Mouse (Mus musculus): ENCODE measurements around the gene Gng12. TPM values are rescaled to one million over a fixed set of nuclear protein-coding genes. Genes with fewer than 3 reads are reported as not detected.

Gng12 gene
- polyA plus RNA-seq, 1 experiment from 2014 or later: 109 TPM

DNA sequence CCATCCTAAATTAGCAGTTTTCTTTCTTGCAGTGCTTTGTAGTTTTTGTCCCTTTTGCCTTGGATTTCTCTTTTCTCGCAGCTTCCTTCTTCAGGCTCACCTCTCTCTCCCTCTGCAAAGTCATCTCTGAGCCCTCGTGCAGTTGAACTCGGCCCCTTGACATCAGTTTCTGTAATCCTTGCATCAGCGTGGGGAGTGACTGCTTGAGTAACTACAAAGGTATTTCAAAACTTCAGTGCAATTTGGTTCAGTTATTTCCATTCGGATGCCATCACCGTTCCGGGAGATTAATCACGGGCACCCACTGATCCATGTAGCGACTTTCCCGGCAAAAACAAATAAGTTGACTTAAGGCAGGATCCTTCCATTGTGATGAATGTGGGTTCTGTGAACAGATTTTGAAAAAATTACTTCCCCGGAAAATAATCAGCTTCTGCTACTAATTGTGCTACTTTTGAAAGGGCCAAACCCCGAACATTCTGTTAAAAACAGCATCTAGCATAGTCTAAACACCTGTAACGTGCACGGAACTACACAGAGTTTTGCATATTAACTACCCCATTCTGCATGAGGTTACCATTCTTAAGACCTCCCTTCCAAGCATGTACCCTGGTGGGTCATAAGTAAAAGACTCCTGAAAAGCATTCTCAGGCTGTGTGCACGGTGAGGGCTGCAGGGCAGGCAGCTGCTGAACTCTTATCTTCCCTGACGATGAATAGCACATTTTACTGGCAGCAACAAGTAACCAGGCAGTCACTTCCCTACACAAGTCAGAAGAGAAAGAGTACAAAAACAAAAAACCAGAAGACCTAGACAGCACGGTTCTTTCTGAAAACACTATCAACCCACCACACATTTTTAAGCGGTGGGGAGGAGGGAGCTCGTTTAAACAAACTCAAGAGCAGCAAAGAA is 139.4 kb downstream of the Gng12 start:
- H3K36me3 ChIP-seq: no peaks in the 10 kb centered on the region
- WGBS: 22% methylated on average over 19 of the region's 19 CpGs
- H3K4me3 ChIP-seq: peak overlapping the region; percentile 73
- H3K4me2 ChIP-seq: peak overlapping the region; percentile 86
- H3K27me3 ChIP-seq: no peaks in the 10 kb centered on the region
- no peaks in the 10 kb centered on the region for H3K9me3 ChIP-seq
- 0 out of 2 replicates have a peak overlapping the region, but pooled peaks have one; percentile 61 for H3K9ac ChIP-seq
- no peak for ATAC-seq (ENCODE audit: insufficient number of reproducible peaks, low FRiP score, low TSS enrichment, low read depth)
- peaks cover 15% of the 10 kb centered on the region for H3K4me1 ChIP-seq
- peak overlapping the region; percentile 88; the same call in 1 of the 2 replicates for H3K27ac ChIP-seq

DNA sequence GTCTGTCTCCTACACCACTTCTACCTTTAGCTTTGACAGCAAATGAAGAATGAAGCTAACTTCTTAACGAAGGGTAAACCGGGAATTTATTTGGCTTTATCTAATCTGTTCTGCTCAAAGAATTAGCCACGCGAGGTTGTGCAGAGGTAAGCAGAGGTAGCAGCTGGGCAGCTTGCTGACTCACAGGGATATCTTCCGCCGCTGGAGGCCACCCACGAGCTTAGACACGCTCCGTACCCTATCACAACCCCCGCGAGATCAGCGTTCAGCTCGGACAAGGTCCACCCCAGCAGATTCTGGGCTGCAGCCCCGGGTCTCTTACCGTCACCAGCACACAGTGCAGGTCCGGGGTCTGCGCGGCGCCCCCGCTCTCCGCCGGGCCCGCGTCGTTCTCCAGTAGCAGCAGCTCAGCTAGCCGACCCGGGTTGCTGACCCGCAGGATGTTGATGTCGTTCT is 140.2 kb downstream of the Gng12 start:
- peak; percentile 57 for ATAC-seq (ENCODE audit: insufficient number of reproducible peaks, low FRiP score, low TSS enrichment, low read depth)
- Histone ChIP-seq H3K4me3 (peak overlapping the region; percentile 73), H3K4me1 (peaks cover 15% of the 10 kb centered on the region), H3K9ac (peak overlapping the region; percentile 61), H3K27me3 (no peaks in the 10 kb centered on the region), H3K27ac (peak overlapping the region; percentile 88), H3K9me3 (no peaks in the 10 kb centered on the region), H3K36me3 (no peaks in the 10 kb centered on the region), H3K4me2 (peak overlapping the region; percentile 86)
- WGBS: under 1% methylated on average over 29 of the region's 29 CpGs

DNA sequence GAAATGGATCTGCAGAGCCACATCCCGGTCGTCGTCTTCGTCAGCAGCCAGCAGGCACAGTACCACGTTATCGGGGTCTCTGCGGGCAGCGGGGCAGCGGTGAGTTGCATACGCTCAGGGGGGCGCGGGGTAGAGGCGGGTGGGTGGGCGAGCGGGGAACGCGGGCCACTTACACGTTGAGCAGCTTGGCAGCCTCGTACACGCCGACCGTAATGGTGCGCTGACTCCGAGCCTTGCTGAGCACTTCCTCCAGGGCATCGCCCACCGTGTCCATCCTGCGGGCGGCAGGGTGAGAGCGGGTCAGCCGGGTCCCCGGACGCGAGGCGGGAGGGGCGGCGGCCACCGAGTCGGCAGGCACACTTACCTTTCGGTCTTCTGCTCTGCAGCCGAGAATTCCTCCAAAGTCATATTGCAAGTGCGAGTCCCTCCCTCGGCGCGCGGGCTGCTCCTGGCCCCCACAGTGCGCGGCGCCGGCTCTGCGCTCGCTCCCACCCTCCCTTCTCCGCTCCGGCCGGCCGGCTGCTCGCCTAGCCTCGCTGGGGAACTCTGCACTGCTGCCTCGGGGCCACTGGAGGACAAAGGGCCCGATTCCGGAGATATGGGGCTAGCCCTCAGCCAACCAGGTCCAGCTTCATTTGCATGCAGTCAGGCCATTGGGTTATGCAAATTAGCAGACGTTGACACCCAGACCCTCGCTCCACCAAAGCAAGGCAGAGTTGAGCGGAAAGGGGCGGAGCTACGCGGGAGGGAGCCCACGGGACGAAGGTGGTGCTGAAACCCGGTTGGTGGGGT is 140.8 kb downstream of the Gng12 start, which contains the start of gene Gadd45a:
Gene Gadd45a, minus strand, starts transcription at position 621 of the 792 bp plus-strand sequence.
- no peaks in the 10 kb centered on the region for H3K27me3 ChIP-seq

DNA sequence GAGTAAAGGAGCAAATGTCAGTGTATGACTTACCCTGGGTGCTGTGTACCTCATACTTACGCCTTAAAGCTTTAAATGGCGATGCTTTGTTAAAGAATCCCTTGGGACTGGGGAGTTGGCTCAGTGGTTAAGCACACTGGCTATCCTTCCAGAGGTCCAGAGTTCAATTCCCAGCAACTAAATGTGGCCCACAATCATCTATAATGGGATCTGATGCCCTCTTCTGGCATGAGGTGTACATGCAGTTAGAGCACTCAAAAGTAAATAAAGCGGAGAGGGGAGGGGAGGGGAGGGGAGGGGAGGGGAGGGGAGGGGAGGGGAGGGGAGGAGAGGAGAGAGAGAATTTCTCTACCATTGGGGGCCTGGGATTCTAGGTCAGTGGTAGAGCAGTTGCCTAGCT is 142.8 kb downstream of the Gng12 start:
- H3K4me3 ChIP-seq: no peak overlapping the region
- H3K4me2 ChIP-seq: no peak overlapping the region
- H3K27ac ChIP-seq: no peak overlapping the region
- no peaks in the 10 kb centered on the region for H3K9me3 ChIP-seq
- H3K9ac ChIP-seq: no peak overlapping the region
- no peaks in the 10 kb centered on the region for H3K36me3 ChIP-seq
- H3K4me1 ChIP-seq: peaks cover 15% of the 10 kb centered on the region
- no peaks in the 10 kb centered on the region for H3K27me3 ChIP-seq
- no peak for ATAC-seq (ENCODE audit: insufficient number of reproducible peaks, low FRiP score, low TSS enrichment, low read depth)
- 99% methylated on average over 2 of the region's 3 CpGs for WGBS

More for the DNA sequence above, 140.8 kb downstream of the Gng12 start, which contains the start of gene Gadd45a:
- WGBS: under 1% methylated on average over 65 of the region's 69 CpGs
- Histone ChIP-seq H3K4me1 (peaks cover 15% of the 10 kb centered on the region), H3K4me3 (peak within 1 kb of the TSS; percentile 73), H3K36me3 (no peaks in the 10 kb centered on the region), H3K27ac (peak within 1 kb of the TSS; percentile 88), H3K9me3 (no peaks in the 10 kb centered on the region), H3K9ac (peak within 1 kb of the TSS; percentile 61), H3K4me2 (peak within 1 kb of the TSS; percentile 86)
- peak; percentile 98 for ATAC-seq (ENCODE audit: insufficient number of reproducible peaks, low FRiP score, low TSS enrichment, low read depth)

DNA sequence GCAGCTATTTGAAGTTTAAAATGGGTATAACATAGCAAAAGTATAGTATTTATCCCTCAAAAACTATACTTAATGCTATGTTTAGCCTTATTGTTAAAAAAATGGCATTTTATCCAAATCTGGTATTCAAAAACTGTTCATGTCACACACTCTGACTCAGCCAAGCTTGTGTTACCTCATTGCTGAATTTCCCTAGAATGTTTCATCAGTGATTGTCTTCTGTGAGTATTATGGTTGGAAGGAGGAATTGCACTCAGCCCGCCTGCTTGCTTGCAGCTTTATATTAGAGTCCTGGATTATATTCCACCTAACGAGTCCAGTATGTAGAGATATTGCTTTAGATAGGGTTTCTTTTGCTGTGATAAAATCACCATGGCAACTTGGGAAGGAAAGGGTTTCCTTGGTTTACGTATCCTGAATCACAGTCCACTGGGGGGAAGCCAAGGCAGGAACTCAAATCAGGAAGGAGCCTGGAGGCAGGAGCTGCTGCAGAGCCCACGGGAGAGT is 144.8 kb downstream of the Gng12 start:
- no peak for ATAC-seq (ENCODE audit: insufficient number of reproducible peaks, low FRiP score, low TSS enrichment, low read depth)
- 42% methylated on average over 4 of the region's 4 CpGs for WGBS

DNA sequence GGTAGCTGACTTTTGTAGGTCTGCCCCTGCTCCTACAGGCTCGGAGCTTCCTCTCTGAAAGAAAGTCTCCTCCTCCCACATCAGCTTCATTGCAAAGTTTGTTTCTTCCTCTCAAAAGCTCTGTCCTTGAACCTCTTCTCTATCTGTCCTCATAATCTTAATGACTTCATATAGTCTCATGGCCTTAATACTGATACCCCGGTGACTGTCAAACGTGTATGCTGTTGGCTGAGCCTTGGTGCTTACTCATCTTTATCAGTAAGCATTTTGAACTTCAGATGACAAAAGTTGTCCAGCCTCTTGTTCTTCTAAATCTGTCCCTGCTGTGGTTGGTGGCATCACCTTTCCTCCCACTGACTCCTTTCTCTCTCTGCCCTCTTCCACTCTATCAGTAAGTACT is 149.2 kb downstream of the Gng12 start:
- Histone ChIP-seq H3K4me3 (no peak overlapping the region), H3K27me3 (no peaks in the 10 kb centered on the region), H3K9me3 (no peaks in the 10 kb centered on the region), H3K4me1 (peaks cover 7% of the 10 kb centered on the region; the same call in 1 of the 2 replicates), H3K4me2 (no peak overlapping the region), H3K27ac (no peak overlapping the region), H3K36me3 (no peaks in the 10 kb centered on the region), H3K9ac (no peak overlapping the region)
- ATAC-seq (ENCODE audit: insufficient number of reproducible peaks, low FRiP score, low TSS enrichment, low read depth): no peak
- WGBS: 88% methylated on average over 3 of the region's 3 CpGs

More for the DNA sequence above, 144.8 kb downstream of the Gng12 start:
- peaks cover 7% of the 10 kb centered on the region; the same call in 1 of the 2 replicates for H3K4me1 ChIP-seq
- H3K9ac ChIP-seq: no peak overlapping the region
- no peak overlapping the region for H3K27ac ChIP-seq
- H3K27me3 ChIP-seq: no peaks in the 10 kb centered on the region
- H3K4me3 ChIP-seq: no peak overlapping the region
- no peaks in the 10 kb centered on the region for H3K36me3 ChIP-seq
- no peak overlapping the region for H3K4me2 ChIP-seq
- no peaks in the 10 kb centered on the region for H3K9me3 ChIP-seq

DNA sequence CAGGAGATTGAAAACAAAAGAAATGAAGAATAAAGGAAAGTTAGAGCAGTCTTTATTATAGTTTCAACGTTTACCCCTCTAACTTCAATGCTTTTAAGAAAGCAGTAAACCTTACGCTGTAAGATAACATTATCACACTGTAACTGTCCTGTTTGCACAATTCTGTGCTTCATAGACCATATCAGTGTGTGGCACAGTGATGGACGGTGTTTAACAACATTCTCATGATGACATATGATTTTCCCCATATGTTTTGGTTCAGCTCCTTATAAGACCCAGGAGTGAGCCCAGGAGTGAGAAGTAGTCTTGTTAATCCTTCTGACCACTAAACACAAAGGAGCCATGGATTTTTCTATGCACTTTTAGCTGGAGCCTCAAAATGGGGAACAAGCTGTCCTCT is 150.7 kb downstream of the Gng12 start:
- Histone ChIP-seq H3K27ac (no peak overlapping the region), H3K9me3 (no peaks in the 10 kb centered on the region), H3K4me3 (no peak overlapping the region), H3K9ac (no peak overlapping the region), H3K4me2 (no peak overlapping the region), H3K36me3 (no peaks in the 10 kb centered on the region), H3K4me1 (peaks cover 7% of the 10 kb centered on the region; the same call in 1 of the 2 replicates), H3K27me3 (no peaks in the 10 kb centered on the region)
- WGBS: 65% methylated on average over 3 of the region's 3 CpGs
- ATAC-seq (ENCODE audit: insufficient number of reproducible peaks, low FRiP score, low TSS enrichment, low read depth): no peak

DNA sequence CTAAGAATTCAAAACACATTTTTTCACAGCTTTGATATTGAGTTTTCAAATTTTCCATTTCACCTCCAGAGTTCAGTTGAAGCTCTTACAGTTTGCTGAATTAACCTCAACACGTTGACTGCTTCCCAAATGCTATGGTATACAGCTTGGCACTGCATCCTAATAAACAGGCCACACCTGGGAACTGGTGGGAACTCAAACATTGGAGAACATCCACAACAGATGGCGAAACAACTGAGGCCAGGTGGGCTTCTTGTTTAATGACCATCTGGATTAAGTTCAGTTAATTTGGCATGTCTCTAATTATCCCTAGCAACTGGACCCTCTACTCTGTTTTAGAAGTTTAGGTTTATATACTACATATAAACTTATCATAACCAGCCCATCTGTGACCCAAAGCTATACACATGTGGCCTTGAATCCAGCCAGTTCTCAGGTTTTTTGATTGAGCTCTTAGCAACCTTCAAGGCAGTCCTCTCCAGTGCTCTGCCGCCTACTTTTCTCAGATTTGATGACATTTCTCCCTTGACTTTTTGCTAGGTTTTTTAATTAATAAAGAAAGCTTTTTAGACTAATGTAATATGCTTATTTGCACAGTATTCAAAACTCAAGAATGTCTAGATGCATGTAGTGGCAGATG is 152.0 kb downstream of the Gng12 start:
- H3K27ac ChIP-seq: no peak overlapping the region
- no peak overlapping the region for H3K9ac ChIP-seq
- H3K9me3 ChIP-seq: no peaks in the 10 kb centered on the region
- 35% methylated on average over 3 of the region's 3 CpGs for WGBS
- no peak overlapping the region for H3K4me3 ChIP-seq
- ATAC-seq (ENCODE audit: insufficient number of reproducible peaks, low FRiP score, low TSS enrichment, low read depth): no peak
- H3K36me3 ChIP-seq: no peaks in the 10 kb centered on the region
- H3K27me3 ChIP-seq: no peaks in the 10 kb centered on the region
- H3K4me1 ChIP-seq: peaks cover 7% of the 10 kb centered on the region; the same call in 1 of the 2 replicates
- H3K4me2 ChIP-seq: no peak overlapping the region

DNA sequence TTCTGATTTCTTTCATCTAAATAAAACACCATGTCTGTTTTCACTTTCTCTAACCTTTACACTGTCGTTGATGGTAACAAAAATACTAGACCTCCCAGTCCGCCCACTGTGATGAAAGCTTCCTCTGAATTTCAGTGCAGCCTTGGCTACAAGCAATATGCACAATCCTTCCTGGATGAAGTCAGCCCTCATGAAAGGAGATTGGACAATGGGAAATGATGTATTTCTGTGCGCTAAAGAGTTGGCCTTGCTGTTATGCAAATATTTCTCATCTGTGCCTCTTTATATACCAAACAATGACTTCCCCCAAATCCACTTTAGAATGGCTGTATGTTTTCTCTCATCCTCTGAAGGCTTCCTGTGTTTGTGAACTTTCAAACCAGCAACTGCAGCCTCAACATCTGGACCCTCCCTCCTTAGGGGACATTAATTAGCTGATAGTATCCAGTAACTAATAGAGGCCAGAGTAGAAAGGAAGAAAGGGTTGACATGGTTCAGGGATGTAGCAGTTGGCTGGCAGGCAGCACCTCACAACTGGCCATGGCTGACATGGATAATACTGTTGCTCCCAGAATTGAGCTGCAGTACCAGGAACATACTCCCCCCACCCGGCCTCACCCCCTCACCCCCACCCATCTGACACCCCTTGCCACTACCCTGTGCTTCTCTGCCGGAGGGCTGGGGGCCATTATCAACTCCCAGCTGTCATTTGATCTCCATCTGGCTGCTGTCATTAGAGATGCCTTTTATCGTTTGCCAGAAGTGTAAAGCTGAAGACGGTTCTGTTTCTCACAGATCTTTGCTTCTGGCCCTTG is 152.9 kb downstream of the Gng12 start:
- Histone ChIP-seq H3K4me1 (peaks cover 7% of the 10 kb centered on the region; the same call in 1 of the 2 replicates), H3K27ac (no peak overlapping the region), H3K4me3 (no peak overlapping the region), H3K4me2 (no peak overlapping the region), H3K9me3 (no peaks in the 10 kb centered on the region), H3K36me3 (no peaks in the 10 kb centered on the region), H3K27me3 (no peaks in the 10 kb centered on the region), H3K9ac (no peak overlapping the region)
- no peak for ATAC-seq (ENCODE audit: insufficient number of reproducible peaks, low FRiP score, low TSS enrichment, low read depth)
- 17% methylated on average over 7 of the region's 7 CpGs for whole genome bisulfite sequencing

DNA sequence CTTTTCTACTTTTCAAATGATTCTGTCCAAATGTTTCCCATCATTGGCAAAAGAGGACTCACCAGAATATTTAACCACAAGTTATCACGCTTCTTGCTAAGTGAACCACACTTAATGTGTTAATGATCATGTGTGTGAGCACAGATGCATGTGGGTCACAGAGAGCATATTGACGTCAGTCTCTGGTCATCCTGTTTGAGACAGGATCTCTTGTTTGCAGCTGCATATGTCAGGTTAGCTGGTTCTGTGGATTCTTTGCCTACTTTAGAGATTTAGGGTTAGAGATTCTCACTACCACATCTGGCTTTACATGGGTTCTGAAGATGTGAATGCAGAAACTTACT is 153.5 kb downstream of the Gng12 start:
- ATAC-seq (ENCODE audit: insufficient number of reproducible peaks, low FRiP score, low TSS enrichment, low read depth): no peak
- peaks cover 7% of the 10 kb centered on the region; the same call in 1 of the 2 replicates for H3K4me1 ChIP-seq
- H3K9me3 ChIP-seq: no peaks in the 10 kb centered on the region
- H3K27ac ChIP-seq: no peak overlapping the region
- H3K27me3 ChIP-seq: no peaks in the 10 kb centered on the region
- no peak overlapping the region for H3K4me2 ChIP-seq
- 27% methylated on average over 2 of the region's 2 CpGs for WGBS
- no peaks in the 10 kb centered on the region for H3K36me3 ChIP-seq
- H3K9ac ChIP-seq: no peak overlapping the region
- H3K4me3 ChIP-seq: no peak overlapping the region

DNA sequence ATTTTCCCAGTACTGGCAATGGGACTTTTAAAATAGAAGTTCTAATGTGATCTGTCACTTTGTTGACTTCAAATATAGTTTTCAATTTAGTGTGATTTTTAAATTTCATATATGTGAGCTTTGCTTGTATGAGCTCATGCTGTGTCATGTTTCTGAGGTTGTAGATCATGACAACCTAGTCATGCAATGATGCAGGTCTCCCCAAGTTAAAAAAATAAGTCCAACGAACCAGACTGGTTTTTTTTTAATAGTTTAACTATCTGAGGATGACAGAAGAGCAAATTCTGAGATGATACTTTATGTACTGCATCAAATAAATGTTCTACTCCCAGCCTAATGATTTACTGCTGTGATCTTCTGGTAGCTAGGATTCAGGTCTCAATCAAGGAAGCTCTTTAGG is 153.9 kb downstream of the Gng12 start:
- no peaks in the 10 kb centered on the region for H3K9me3 ChIP-seq
- H3K9ac ChIP-seq: no peak overlapping the region
- H3K4me3 ChIP-seq: no peak overlapping the region
- H3K4me1 ChIP-seq: peaks cover 7% of the 10 kb centered on the region; the same call in 1 of the 2 replicates
- no peaks in the 10 kb centered on the region for H3K27me3 ChIP-seq
- no peaks in the 10 kb centered on the region for H3K36me3 ChIP-seq
- 51% methylated on average over 1 of the region's 1 CpGs for WGBS
- H3K4me2 ChIP-seq: no peak overlapping the region
- no peak for ATAC-seq (ENCODE audit: insufficient number of reproducible peaks, low FRiP score, low TSS enrichment, low read depth)
- H3K27ac ChIP-seq: no peak overlapping the region
